Mouse (Mus musculus) kidney, postnatal 25 days (tissue): ENCODE results near the gene Gm42906.

Experiments used
- DNase-seq, 2 experiments: peaks; one replicate each; pipeline ENCODE4 v3.0.0; 2021; ENCODE audit warnings: mixed read lengths in 2 of 2

Gm42906 gene

GRCm38 (mm10) chr5:151393821-151394662, 33.9 kb downstream of the Gm42906 start:
- no peak for DNase-seq

GRCm38 (mm10) chr5:151389827-151390226, 38.1 kb downstream of the Gm42906 start:
- DNase-seq: no peak

- DNase-seq: no peak
Measured at GRCm38 (mm10) chr5:151379896-151380295, 48.1 kb downstream of the Gm42906 start.

- DNase-seq: no peak
Measured at GRCm38 (mm10) chr5:151379210-151379609, 48.8 kb downstream of the Gm42906 start.

GRCm38 (mm10) chr5:151376931-151377330, 51.0 kb downstream of the Gm42906 start:
- no peak for DNase-seq

- DNase-seq: no peak
Measured at GRCm38 (mm10) chr5:151374825-151375224, 53.1 kb downstream of the Gm42906 start.

GRCm38 (mm10) chr5:151371130-151371529, 56.8 kb downstream of the Gm42906 start:
- DNase-seq: no peak

GRCm38 (mm10) chr5:151369306-151369721, 58.6 kb downstream of the Gm42906 start:
- peak in 1 of 2 experiments; percentile 7 for DNase-seq

- DNase-seq: peak; percentile 100
Measured at GRCm38 (mm10) chr5:151368395-151369190, 59.4 kb downstream of the Gm42906 start.

GRCm38 (mm10) chr5:151367881-151368394, 60.0 kb downstream of the Gm42906 start:
- peak; percentile 71 to 75 for DNase-seq

GRCm38 (mm10) chr5:151367317-151367716, 60.6 kb downstream of the Gm42906 start:
- no peak for DNase-seq

- DNase-seq: no peak
Measured at GRCm38 (mm10) chr5:151363343-151364000, 64.5 kb downstream of the Gm42906 start.

GRCm38 (mm10) chr5:151349616-151350015, 78.3 kb downstream of the Gm42906 start:
- no peak for DNase-seq

- no peak for DNase-seq
Measured at GRCm38 (mm10) chr5:151348418-151348817, 79.5 kb downstream of the Gm42906 start.

GRCm38 (mm10) chr5:151346626-151347025, 81.3 kb downstream of the Gm42906 start:
- peak; percentile 11 to 70 for DNase-seq

- DNase-seq: no peak
Measured at GRCm38 (mm10) chr5:151344737-151345136, 83.2 kb downstream of the Gm42906 start.

- DNase-seq: no peak
Measured at GRCm38 (mm10) chr5:151333686-151334085, 94.3 kb downstream of the Gm42906 start.

- no peak for DNase-seq
Measured at GRCm38 (mm10) chr5:151333191-151333594, 94.8 kb downstream of the Gm42906 start.

GRCm38 (mm10) chr5:151315804-151316597, 112.0 kb downstream of the Gm42906 start:
- peak in 1 of 2 experiments; percentile 34 for DNase-seq

GRCm38 (mm10) chr5:151300286-151300685, 127.7 kb downstream of the Gm42906 start:
- DNase-seq: no peak

- peak; percentile 25 to 40 for DNase-seq
Measured at GRCm38 (mm10) chr5:151299576-151299975, 128.4 kb downstream of the Gm42906 start.

GRCm38 (mm10) chr5:151298371-151298770, 129.6 kb downstream of the Gm42906 start:
- no peak for DNase-seq
